Mouse (Mus musculus) MEL (cell line): ENCODE results near the gene Tspan14.

ENCODE experiments used
- CHD1 ChIP-seq: IDR thresholded peaks from 2 replicates; pipeline ENCODE4 v1.6.1; 2012; ENCODE audit warnings: low read depth, mild to moderate bottlenecking, inconsistent platforms, low read length, improper control_type of control experiment
- CTCF ChIP-seq, 3 experiments: IDR thresholded peaks in 2 of 3; conservative IDR thresholded peaks in 1 of 3; 2 replicates each; pipeline ENCODE4 v1.5.1; 2011 to 2012; ENCODE audit warnings: low read length in 3 of 3, low read depth in 2 of 3, mild to moderate bottlenecking in 2 of 3, improper control_type of control experiment in 1 of 3, inconsistent platforms in 1 of 3, mixed read lengths in 1 of 3, moderate library complexity in 1 of 3; ENCODE audit not compliant: control insufficient read depth in 1 of 3, insufficient read depth in 1 of 3, poor library complexity in 1 of 3, severe bottlenecking in 1 of 3
- JUND ChIP-seq: IDR thresholded peaks from 2 replicates; pipeline ENCODE4 v1.6.1; 2011; ENCODE audit warnings: low read depth, mild to moderate bottlenecking, improper control_type of control experiment, low read length
- MAFK ChIP-seq: IDR thresholded peaks from 2 replicates; pipeline ENCODE4 v1.6.1; 2011; ENCODE audit warnings: low read depth, mild to moderate bottlenecking, low read length, improper control_type of control experiment, borderline replicate concordance
- MYC ChIP-seq: IDR thresholded peaks from 2 replicates; pipeline ENCODE4 v1.6.1; 2011; ENCODE audit warnings: low read depth, mild to moderate bottlenecking, low read length, improper control_type of control experiment, moderate library complexity
- NELFE ChIP-seq: IDR thresholded peaks from 2 replicates; pipeline ENCODE4 v1.6.1; 2011; ENCODE audit warnings: low read depth, low read length, improper control_type of control experiment
- ZMIZ1 ChIP-seq: IDR thresholded peaks from 2 replicates; pipeline ENCODE4 v1.6.1; 2012; ENCODE audit warnings: low read depth, mild to moderate bottlenecking, inconsistent platforms, low read length, improper control_type of control experiment, moderate library complexity

- no peak for TF ChIP-seq CTCF (IDR thresholded peaks at IDR 0.05 in 2 of 3, conservative IDR thresholded peaks at IDR 0.05 in 1 of 3; ENCODE audit: control insufficient read depth in 1 of 3, insufficient read depth in 1 of 3, low read depth in 2 of 3, low read length in 3 of 3, poor library complexity in 1 of 3, severe bottlenecking in 1 of 3)
- no peak for TF ChIP-seq JUND
- no peak for TF ChIP-seq MAFK
- TF ChIP-seq NELFE = no peak
- no peak for TF ChIP-seq CHD1
- no peak for TF ChIP-seq ZMIZ1
- TF ChIP-seq MYC = no peak
Measured at GRCm38 (mm10) chr14:40952715-40953114, 13.9 kb downstream of the Tspan14 start.
